Mouse (Mus musculus) cerebellum, postnatal 36 days (tissue): ENCODE measurements at regions not wholly inside any gene's neighbourhood (a gene's known extent, or its start where the extent isn't known, plus 50 kb on each side); places are given as distances from the start of the nearest gene placed in this dataset.
"Not testable (repeated sequence)": the region's sequence is repeated elsewhere in the genome, so short reads cannot be mapped to it uniquely, and the experiment has no call there.

Experiments used
- DNase-seq, 2 experiments: peaks; one replicate each; pipeline ENCODE4 v3.0.0; 2021 to 2022; ENCODE audit warnings: mixed read lengths in 2 of 2

DNA sequence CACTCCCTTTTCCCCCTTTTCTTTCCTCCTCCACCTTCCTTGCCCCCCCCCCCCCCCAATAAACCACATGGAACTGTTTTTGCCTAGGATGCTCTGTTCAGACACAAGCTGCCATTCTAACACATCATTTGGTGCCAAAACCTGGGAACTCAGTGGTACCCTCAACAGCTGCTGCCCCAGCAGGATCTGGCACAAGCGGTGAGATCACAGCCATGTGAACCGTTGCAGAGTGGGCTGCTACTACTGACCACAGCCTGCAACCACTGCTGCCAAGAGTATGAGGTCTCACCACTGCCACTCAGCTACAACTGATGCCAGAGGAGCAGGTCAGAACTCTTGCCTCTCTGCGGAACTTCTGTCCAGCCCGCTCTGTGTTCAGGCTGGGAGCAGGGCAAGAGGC, 206.2 kb downstream of the Pcsk1 start:
- DNase-seq = peak; percentile 47 to 62

DNA sequence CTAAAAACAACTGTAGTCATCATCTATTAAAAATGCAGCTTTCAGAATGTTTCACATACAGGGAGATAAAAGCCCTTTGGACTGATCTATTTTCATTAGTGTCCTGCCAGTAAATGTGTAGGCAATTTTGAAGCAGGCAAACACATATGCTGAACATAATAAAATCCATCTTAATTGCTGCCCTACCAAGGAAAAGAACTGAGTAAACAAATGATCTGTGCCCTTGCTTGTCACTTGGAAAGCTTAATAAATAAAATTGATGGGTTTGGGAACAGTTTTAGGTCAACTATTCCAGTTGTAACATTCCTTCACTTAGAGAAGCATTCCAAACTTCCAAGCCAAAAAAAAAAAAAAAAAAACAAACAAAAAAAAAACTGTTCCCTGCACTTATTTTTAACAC, 230.2 kb downstream of the Pcsk1 start:
- DNase-seq = no peak

GRCm38 (mm10) chr13:75320239-75320638, 230.6 kb downstream of the Pcsk1 start:
- no peak for DNase-seq

DNA sequence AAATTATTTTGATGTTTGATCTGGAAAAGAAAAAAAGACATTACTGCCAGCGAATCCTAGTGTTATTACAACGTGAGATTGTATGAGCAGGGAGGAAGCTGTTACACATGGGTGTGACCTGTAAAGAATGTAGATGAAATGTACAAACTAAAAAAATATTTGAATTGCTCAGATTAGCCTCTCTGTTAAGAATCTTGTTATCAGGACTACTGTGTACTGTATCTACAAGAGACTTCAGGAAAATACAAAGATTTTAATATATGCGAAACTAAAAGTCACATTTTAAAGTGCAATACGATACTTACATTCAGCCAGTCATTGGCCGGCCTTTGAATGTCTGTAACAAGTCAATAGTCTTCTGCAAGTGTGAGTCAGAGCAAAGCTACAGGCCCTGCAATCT, 247.4 kb downstream of the Pcsk1 start:
- DNase-seq = no peak

DNA sequence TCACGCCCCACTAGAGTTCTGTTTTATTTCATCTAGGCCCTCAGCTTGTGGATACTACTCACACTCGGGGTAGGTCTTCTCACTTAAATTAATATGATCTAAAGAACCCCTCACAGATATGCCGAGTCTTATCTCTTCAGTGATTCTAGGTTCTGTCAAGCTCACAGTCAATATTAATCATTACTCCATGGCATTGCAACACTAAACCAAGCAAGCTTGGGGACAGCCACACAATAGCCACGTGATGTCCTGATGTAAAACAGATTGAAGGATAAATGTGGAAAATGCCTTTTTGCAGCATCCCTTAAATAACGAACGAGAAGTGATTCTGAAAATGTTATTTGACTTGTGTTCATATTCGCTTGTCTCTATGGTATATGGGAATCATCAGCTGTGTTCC, 253.8 kb downstream of the Pcsk1 start:
- no peak for DNase-seq

DNA sequence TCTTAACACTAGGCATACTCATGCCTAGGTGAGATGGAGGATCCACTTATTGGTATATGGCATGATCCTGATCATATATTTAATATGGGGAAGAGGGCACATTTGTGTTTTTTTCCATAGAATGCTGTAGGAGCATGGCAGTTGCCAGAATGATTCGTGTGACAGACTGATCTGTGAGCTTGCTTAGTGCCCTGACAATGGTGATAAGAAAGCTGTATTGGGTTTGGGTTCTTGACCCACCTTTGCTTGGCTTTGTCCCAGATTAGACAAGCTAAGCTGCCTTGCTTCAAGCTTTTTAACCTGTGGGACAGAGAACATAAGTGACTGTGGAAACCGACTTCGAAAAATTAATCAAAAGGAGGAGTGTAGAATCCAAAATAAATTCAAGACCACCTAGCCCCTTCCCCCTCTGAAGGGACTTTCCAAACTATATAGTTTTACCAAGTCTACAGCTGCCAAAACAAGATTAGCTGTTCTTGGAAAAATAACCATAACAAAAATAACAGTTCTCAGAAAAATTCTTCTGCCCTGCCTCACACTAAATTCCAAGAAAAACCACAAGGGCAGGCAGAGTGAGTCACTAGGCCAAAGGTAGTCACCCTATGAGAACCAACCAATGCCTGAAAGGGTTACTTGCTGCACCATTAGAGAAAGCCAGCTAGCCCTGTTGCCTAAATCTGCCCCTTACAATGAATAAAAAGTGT, 277.2 kb downstream of the Pcsk1 start:
- DNase-seq = no peak

DNA sequence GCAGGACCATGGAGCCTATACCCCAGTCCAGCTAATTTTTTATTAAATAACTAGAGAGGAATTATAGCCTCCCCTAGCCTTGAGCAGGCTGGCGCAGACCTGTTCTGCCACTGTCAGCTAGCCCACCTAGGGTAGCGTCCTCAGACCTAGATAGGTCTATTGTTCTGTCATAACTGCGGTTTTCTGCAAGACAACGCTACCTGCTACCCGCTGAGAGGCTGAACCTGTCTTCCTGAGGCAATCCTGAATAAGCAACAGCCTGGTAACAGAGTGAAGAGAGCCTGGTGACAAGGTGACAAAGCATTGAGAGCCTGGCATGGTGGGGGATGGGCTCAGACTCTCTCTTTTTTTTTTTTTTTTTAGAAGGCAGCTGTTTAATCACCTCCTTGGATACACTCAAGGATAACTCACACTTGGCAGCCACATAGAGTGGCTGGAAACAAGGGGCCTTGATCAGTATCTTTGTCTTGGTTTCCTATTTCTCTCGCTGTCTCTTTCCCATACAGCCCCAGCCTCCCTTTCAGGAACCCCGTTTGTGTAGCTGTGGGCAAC, 278.7 kb downstream of the Pcsk1 start:
- no peak for DNase-seq

DNA sequence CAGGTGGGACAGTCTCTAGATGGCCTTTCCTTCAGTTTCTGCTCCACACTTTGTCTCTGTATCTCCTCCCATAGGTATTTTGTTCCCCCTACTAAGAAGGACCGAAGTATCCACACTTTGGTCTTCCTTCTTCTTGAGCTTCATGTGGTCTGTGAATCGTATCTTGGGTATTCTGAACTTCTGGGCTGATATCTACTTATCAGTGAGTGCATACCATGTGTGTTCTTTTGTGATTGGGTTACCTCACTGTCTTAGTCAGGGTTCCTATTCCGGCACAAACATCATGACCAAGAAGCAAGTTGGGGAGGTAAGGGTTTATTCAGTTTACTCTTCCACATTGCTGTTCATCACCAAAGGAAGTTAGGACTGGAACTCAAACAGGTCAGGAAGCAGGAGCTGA, 287.5 kb downstream of the Pcsk1 start:
- not testable (repeated sequence) for DNase-seq

GRCm38 (mm10) chr13:75377717-75378116, 288.1 kb downstream of the Pcsk1 start:
- DNase-seq = no peak

DNA sequence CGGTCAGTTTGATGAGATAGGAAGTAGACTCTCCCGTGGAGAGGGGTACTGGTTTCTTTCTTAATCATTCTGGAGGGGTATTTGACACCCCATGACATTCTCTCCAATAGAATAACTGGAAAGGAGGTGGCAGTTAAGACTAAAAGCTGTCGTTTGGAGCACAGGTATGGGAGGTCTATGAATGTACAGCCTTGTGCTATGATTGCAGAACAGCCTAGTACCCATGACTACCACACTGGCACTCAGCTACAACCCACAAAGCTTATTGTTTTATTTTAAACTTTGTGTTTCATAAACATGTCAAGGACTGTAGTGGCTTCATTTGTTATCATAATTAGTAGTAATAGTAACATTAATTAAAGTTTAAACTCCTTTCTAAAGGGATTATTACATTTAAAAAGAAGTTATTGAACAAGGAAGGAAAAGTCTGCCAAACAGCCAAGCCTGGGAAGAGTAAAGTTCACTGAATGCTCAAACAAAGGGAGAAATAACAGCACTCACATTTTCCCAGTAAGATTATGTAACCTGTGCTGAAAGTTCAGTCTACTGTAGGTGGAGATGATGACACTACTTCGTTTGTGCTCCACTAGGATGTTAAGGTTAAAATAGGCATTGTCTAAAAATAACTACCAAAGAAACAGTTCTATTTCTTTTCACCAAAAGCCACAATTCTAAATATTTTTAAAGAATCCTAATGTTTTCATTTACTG, 295.2 kb downstream of the Pcsk1 start:
- no peak for DNase-seq

- no peak for DNase-seq
These were observed 299.6 kb downstream of the Pcsk1 start for GRCm38 (mm10) chr13:75389211-75389610.

GRCm38 (mm10) chr13:75390177-75390576, 300.6 kb downstream of the Pcsk1 start:
- DNase-seq = no peak

- not testable (repeated sequence) for DNase-seq
These were observed 306.7 kb upstream of the Ell2 start for GRCm38 (mm10) chr13:75399846-75400245.

DNA sequence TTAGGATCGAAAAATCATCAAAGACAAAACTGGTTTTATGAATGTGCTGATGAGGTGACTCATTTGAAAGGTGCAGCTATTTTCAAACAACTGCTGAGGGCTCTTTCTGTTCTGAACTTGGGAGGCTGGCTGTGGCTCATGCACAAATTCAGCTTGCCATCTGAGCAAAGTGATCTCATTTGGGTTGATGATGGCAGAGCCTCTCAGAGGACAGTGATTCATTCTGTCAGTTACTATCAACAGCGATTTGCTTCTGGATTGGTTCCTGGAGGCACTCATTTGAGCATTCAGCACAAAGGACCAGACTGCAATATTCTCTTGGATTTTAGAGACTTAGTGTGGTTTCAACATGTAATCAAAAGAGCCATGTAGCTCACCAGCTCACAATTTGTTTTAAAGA, 285.8 kb upstream of the Ell2 start:
- DNase-seq = no peak

DNA sequence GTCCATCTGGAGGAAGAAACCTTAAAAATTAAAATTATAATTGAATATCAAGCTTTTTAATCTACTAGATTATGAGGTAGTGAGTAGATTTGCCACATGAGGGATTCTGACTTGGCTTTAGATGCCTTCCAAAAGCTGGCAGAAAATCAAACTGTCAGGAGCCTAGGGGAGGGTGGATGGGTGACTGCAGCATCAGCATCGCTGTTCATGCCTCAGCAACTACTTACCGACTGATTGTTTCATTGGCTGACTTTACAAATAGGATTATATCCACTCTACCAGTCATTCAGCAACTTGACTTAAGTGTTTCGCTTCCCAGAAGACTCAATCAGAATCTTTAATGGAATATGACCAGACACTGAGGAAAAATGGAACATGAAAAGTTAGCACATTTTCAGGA, 279.6 kb upstream of the Ell2 start:
- DNase-seq = no peak

GRCm38 (mm10) chr13:75439170-75439569, 267.4 kb upstream of the Ell2 start:
- no peak for DNase-seq

GRCm38 (mm10) chr13:75440051-75440450, 266.5 kb upstream of the Ell2 start:
- DNase-seq = no peak

GRCm38 (mm10) chr13:75460335-75460878, 246.2 kb upstream of the Ell2 start:
- DNase-seq = no peak

DNA sequence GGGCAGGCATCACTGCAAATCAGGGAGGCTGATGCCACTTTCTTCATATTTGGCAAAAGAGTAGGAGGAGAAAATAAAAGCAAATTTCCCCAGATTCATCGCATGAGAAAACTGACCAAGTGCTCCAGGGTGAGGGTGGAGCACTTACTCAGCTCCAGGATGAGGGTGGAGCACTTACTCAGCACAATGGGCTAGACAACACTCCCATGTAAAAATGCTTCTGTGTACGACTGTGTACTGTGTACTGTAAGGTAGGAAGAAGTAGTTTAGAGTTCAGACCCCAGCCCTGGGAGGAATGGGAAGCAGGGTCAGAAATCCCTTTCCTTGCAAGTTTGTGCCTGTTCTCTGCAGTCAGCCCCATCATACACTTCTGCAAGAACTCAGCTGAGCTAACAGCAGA, 245.3 kb upstream of the Ell2 start:
- no peak for DNase-seq

DNA sequence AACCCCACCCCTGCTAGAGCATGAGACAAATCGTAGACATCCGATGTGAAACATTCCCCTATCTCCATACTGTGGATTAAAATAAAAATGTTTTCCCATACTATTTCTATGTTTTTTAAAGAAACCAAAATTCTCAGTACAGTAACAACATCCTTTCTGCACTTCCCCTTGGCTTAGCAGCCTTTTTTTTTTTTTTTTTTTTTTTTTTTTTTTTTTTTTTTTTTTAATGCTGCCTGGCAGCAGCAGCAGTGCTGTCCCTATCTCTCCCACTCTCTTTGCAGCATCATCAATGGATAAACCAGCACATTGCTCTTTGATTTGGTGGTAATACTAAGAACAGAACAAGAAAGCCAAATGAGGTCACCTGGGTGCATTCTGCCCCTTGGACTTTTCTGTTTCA, 239.3 kb upstream of the Ell2 start:
- DNase-seq = no peak

- no peak for DNase-seq
These were observed 230.5 kb upstream of the Ell2 start for GRCm38 (mm10) chr13:75475828-75476597.

DNA sequence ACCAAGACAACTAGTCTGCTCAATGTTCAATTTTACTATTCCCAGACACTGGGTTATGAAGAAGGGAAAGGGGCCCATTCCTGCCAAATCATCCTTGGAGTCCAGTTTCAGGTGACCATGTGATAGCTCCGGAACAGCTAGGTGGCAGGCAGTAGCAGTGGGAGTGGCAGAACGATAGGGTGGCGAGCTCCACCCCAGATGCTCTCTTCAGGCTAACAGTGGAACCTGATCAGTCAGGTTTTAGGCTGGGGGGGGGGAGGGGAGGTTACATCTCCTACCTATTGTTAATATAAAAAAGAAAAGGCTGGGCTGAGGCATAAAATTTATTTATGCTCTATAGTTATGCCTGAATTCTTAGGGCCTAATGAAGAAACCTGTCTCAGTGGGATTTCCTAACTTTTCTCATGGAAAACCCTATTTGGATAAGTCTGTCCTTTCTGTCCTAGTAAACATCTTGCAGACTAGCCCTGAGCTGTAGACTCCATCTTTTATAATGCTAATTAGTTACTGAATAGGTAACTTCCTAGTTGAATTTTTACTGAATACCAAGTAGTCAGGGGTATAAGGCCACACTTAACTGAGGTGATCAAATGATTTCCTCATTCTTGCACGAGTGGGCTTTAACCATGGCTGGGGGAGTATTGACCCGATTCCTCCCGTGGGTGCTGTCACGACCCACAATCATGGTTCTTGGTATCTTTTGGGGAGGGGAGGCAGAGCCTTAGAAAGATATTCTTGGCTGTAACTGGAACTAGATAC, 223.2 kb upstream of the Ell2 start:
- not testable (repeated sequence) for DNase-seq
